Mouse (Mus musculus): ENCODE measurements around the gene Trim7. TPM values are rescaled to one million over a fixed set of nuclear protein-coding genes. Genes with fewer than 3 reads are reported as not detected.
"Not testable (repeated sequence)": the region's sequence is repeated elsewhere in the genome, so short reads cannot be mapped to it uniquely, and the experiment has no call there.

Trim7 gene
- total RNA-seq, 4 experiments from 2014 or later: 3.4 to 4.5 (median 3.8) TPM

- no peak for DNase-seq (ENCODE audit: low spot score in 2 of 2)
Measured at GRCm38 (mm10) chr11:48898812-48899431, 73.0 kb downstream of the Trim7 start.

GRCm38 (mm10) chr11:48900654-48901566 lies 75.0 kb downstream of the Trim7 start:
- not testable (repeated sequence) for DNase-seq (ENCODE audit: low spot score in 2 of 2)

GRCm38 (mm10) chr11:48901567-48901930 lies 75.6 kb downstream of the Trim7 start:
- not testable (repeated sequence) for DNase-seq (ENCODE audit: low spot score in 2 of 2)

Other genes with a start within 250 kb of the Trim7 start
- gene Rack1, start 25.8 kb upstream of the Trim7 start, total RNA-seq (2022): 100 to 1,000 TPM; 246 to 281 (median 256) TPM
- 10 to 100 TPM; 57.7 to 65.7 (median 61.3) TPM for gene Trim41, start 8.8 kb upstream of the Trim7 start, total RNA-seq (2022)
- 1 to 10 TPM in 1 of 4 experiments, under 1 TPM in 3; 0.38 to 1.8 (median 0.45) TPM for gene Gm12184, start 515 bp downstream of the Trim7 start, total RNA-seq (2022)
- 10 to 100 TPM in 2 of 4 experiments, 1 to 10 TPM in 2; 8.3 to 14.0 (median 10.7) TPM for gene Irgm1, start 45.5 kb downstream of the Trim7 start, total RNA-seq (2022)
- under 1 TPM in 3 of 4 experiments, not detected in 1; 0.17 to 0.86 (median 0.53) TPM for gene Gm5431, start 76.1 kb downstream of the Trim7 start, total RNA-seq (2022)
- 1 to 10 TPM; 1.2 to 3.5 (median 2.6) TPM for gene Psme2b, start 120.0 kb downstream of the Trim7 start, total RNA-seq (2022)
- not detected for gene Olfr56, start 152.7 kb downstream of the Trim7 start, total RNA-seq (2022)
- 1 to 10 TPM in 3 of 4 experiments, under 1 TPM in 1; 0.96 to 3.1 (median 1.8) TPM for gene 9930111J21Rik1, start 153.3 kb downstream of the Trim7 start, total RNA-seq (2022)
- gene Gm12185, start 166.1 kb downstream of the Trim7 start, total RNA-seq (2022): under 1 TPM; 0.30 to 0.41 (median 0.37) TPM
- 1 to 10 TPM in 2 of 4 experiments, under 1 TPM in 2; 0.42 to 1.3 (median 0.88) TPM for gene Tgtp1, start 168.0 kb downstream of the Trim7 start, total RNA-seq (2022)
- 1 to 10 TPM; 1.3 to 3.1 (median 2.4) TPM for gene 9930111J21Rik2, start 225.1 kb downstream of the Trim7 start, total RNA-seq (2022)
- gene Tgtp2, start 238.1 kb downstream of the Trim7 start, total RNA-seq (2022): under 1 TPM in 2 of 4 experiments, not detected in 2; 0.23 to 0.56 TPM